Mouse (Mus musculus): ENCODE results near the gene Dip2a.

- TF ChIP-seq POLR2A (IDR thresholded peaks at IDR 0.05; ENCODE audit: borderline replicate concordance, low read depth, low read length) (no peak), CTCF (IDR thresholded peaks at IDR 0.05; ENCODE audit: low read depth, low read length) (no peak)
Measured at GRCm38 (mm10) chr10:76368766-76369165, 23.7 kb upstream of the Dip2a start.

All from bone marrow macrophage, adult 2 months (primary cell).